Mouse (Mus musculus) cortical plate, adult 2 months (tissue): ENCODE data around the gene Zfp644.

ENCODE experiments used
- CTCF ChIP-seq: fragments of 200-500 bp; IDR thresholded peaks from 2 replicates; pipeline ENCODE4 v1.5.1; 2011; ENCODE audit warnings: mild to moderate bottlenecking, control low read depth, low read length; ENCODE audit not compliant: insufficient read depth; ENCODE audit errors: extremely low read depth
- POLR2A ChIP-seq: fragments of 200-500 bp; IDR thresholded peaks from 2 replicates; pipeline ENCODE4 v1.6.1; 2011; ENCODE audit warnings: mild to moderate bottlenecking, low read length, control low read depth; ENCODE audit not compliant: insufficient read depth; ENCODE audit errors: extremely low read depth

GRCm38 (mm10) chr5:106722771-106723170, 25.7 kb upstream of the Zfp644 start:
- TF ChIP-seq CTCF (no peak), POLR2A (no peak)
